Mouse (Mus musculus) kidney, adult 2 months (tissue): ENCODE data around the gene RPS10-NUDT3.

Experiments used
- CTCF ChIP-seq: fragments of 200-500 bp; conservative IDR thresholded peaks from 2 replicates; pipeline ENCODE4 v1.5.1; 2011; ENCODE audit warnings: low read depth, mild to moderate bottlenecking, control low read depth, low read length, moderate library complexity, mixed read lengths; ENCODE audit not compliant: insufficient read depth, insufficient read length
- POLR2A ChIP-seq: fragments of 200-500 bp; IDR thresholded peaks from one replicate; pipeline ENCODE4 v1.6.1; 2011; ENCODE audit warnings: low read depth, low read length, control low read depth

DNA sequence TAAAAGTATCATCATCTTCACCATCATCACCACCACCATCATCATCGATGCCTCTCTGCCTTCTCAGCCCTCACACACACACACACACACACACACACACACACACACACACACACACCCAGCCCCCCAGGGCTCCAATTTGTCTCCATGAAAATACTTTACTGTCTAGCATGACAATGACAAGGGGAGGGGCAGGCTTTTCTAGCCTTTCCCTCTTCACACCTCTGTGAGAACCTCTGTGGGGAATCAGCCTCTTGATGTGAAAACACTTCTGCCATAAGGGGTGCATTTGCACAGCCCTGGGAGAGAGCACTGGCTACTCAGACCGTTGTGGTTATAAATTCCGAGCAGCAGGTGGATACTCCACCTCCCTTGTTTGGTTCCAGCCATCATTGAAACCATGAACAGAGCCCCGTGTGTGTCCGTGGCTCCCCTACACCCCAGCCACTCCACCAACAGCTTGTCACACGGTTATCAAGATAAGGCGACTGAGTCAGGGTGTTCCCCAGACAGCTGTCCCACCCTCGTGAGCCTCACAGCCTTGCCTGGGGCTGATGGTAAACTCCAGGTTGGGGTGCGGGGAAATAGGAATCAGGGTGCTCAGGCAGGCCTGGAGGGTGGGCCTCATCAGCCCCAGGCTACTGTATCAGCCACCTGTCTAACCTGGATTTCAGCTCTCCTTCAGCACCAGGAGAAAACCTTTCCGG, 18.4 kb upstream of the RPS10-NUDT3 start:
- TF ChIP-seq CTCF (no peak), POLR2A (no peak)
